ENCODE assay signal across 8 mouse cellular contexts in the genomic region with DNA sequence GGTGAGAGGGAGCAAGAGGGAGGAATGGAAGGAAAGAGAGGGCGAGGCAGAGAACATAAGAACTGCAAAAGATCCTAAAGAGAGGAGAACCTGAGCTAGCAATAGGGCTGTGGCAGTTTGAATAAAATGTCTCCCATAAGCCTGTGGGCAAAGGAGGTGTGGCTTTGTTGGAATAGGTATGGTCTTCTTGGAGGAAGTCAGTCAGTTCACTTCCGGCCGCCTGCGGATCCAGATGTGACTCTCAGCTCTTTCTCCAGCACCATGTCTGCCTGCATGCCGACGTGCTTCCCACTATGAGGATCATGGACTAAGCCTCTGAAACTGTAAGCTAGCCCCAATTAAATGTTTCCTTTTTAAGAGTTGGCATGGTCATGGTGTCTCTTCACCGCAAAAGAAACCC. TPM values are rescaled to one million over a fixed set of nuclear protein-coding genes. Genes with fewer than 3 reads are reported as not detected.
DNase-seq lines count a peak whose midpoint lies in the region; ATAC-seq and TF ChIP-seq lines count a peak whose summit lies in the region.

A gene (plus strand): TSS at position 204 of the 400 bp plus-strand sequence.

- no peak within 1 kb of the TSS for H3K9ac ChIP-seq in liver, postnatal 0 days (replicated peaks)

- H3K27me3 ChIP-seq in liver, postnatal 0 days (ENCODE audit: insufficient read depth, low read length), result no peaks in the 10 kb centered on the region

- no peak within 1 kb of the TSS for H3K4me3 ChIP-seq in liver, postnatal 0 days (ENCODE audit: low read depth, low read length)

- no peak for TF ChIP-seq CTCF in liver, postnatal 0 days (IDR thresholded peaks at IDR 0.05; ENCODE audit: low read depth)

- 0 out of 2 replicates have a peak, but pooled peaks cover 2% of the 10 kb centered on the region for H3K4me1 ChIP-seq in liver, postnatal 0 days (ENCODE audit: insufficient read depth)

- H3K27ac ChIP-seq in liver, postnatal 0 days (ENCODE audit: low read depth), result no peak within 1 kb of the TSS

- no peaks in the 10 kb centered on the region for H3K36me3 ChIP-seq in liver, postnatal 0 days (replicated peaks; ENCODE audit: insufficient read depth, low read length)

- H3K9me3 ChIP-seq in liver, postnatal 0 days (ENCODE audit: low read length), result no peaks in the 10 kb centered on the region

- TF ChIP-seq EP300 in liver, postnatal 0 days (IDR thresholded peaks at IDR 0.05; ENCODE audit: low read depth), result no peak

- intact Hi-C loops in gastrocnemius, postnatal 36 days (cut with DNase I), result no loop called here
- intact Hi-C loops in left cerebral cortex, postnatal 14 days (cut with DNase I), result no loop called here

- 85% methylated on average over 7 of the region's 7 CpGs for WGBS in liver, postnatal 0 days (ENCODE audit: insufficient replicate concordance)

- ATAC-seq in liver, postnatal 0 days, result no peak

- no peak within 1 kb of the TSS for H3K4me2 ChIP-seq in liver, postnatal 0 days (ENCODE audit: low read depth, low read length)

- no peak for DNase-seq in frontal cortex, adult 2 months (ENCODE audit: extremely low spot score in 1 of 2, low spot score in 1 of 2)
- DNase-seq in frontal cortex, postnatal 14 days (ENCODE audit: low spot score in 2 of 2), result no peak
- no peak for DNase-seq in adrenal gland, postnatal 14 days
- no peak for DNase-seq in gastrocnemius, postnatal 36 days
- DNase-seq in left cerebral cortex, postnatal 14 days (ENCODE audit: low spot score in 2 of 2), result no peak
- no peak for DNase-seq in liver, postnatal 0 days
- no peak for DNase-seq in cerebellum, adult 9-11 months
- no peak for DNase-seq in frontal cortex, postnatal 25 days (ENCODE audit: low spot score in 2 of 2)

RNA-seq across cellular contexts. Expression of the gene that starts here (rescaled TPM):
- 41.3 and 45.9 TPM in 2 replicates for polyA plus RNA-seq in frontal cortex, adult 2 months (2012; rRNA removed)
- total RNA-seq in adrenal gland, postnatal 14 days (2021), result 43.4 and 45.3 TPM in 2 replicates
- total RNA-seq in gastrocnemius, postnatal 36 days (2021), result 10 to 100 TPM; 17.6 to 22.7 TPM
- total RNA-seq in left cerebral cortex, postnatal 14 days (2021), result 10 to 100 TPM; 61.2 to 65.0 TPM
- polyA plus RNA-seq in liver, postnatal 0 days (2015; fragmentation: Nextera tagmentation; extraction: Ambion mirVana), result 1.1 and 1.5 TPM in 2 replicates

Comparison
In these comparisons a context has a peak if more than half of its experiments do, and no peak if none do; other contexts are left out.
1. RNA of the gene that starts here (polyA plus RNA-seq): 41.3 to 45.9 TPM in frontal cortex, adult 2 months; 1.1 to 1.5 TPM in liver, postnatal 0 days; every median in the first group is over 10 times any median in the second.